Mouse (Mus musculus) ES-Bruce4 (cell line): ENCODE measurements around the gene Itgb7.

ENCODE experiments used
- CTCF ChIP-seq: IDR thresholded peaks from one replicate; pipeline ENCODE4 v1.8.1; 2011; ENCODE audit warnings: low read depth, low read length
- POLR2A ChIP-seq: IDR thresholded peaks from one replicate; pipeline ENCODE4 v1.8.1; 2011; ENCODE audit warnings: low read length; ENCODE audit not compliant: insufficient read depth

- TF ChIP-seq POLR2A (no peak), CTCF (no peak)
These were observed 42.9 kb downstream of the Itgb7 start for GRCm38 (mm10) chr15:102188883-102189282.
